Mouse (Mus musculus) heart, embryonic 12.5 days (tissue): Measurements from ENCODE around the gene Atoh7. TPM values are rescaled to one million over a fixed set of nuclear protein-coding genes. Genes with fewer than 3 reads are reported as not detected.

Experiments
- ATAC-seq: fragments of 200-750 bp; cut with Nextera tagmentation; 2 replicates; pipeline ENCODE4 v1.8.0; 2017; ENCODE audit warnings: moderate TSS enrichment, moderate library complexity; ENCODE audit not compliant: insufficient number of reproducible peaks, low FRiP score
- H3K27ac ChIP-seq: fragments of 300-500 bp; sonication (generic); 2 replicates; pipeline ENCODE4 v1.5.1; 2016; ENCODE audit warnings: mild to moderate bottlenecking, moderate library complexity; ENCODE audit not compliant: poor library complexity, severe bottlenecking
- H3K27me3 ChIP-seq: fragments of 300-500 bp; sonication (generic); replicated peaks from 2 replicates; pipeline ENCODE4 v1.6.1; 2016; ENCODE audit warnings: mild to moderate bottlenecking, moderate library complexity
- H3K36me3 ChIP-seq: fragments of 300-500 bp; sonication (generic); 2 replicates; pipeline ENCODE4 v1.6.1; 2016; ENCODE audit warnings: mild to moderate bottlenecking, moderate library complexity
- H3K4me1 ChIP-seq: fragments of 300-500 bp; sonication (generic); replicated peaks from 2 replicates; pipeline ENCODE4 v1.6.1; 2016; ENCODE audit warnings: mild to moderate bottlenecking
- H3K4me2 ChIP-seq: fragments of 300-500 bp; sonication (generic); 2 replicates; pipeline ENCODE4 v1.6.1; 2016; ENCODE audit warnings: mild to moderate bottlenecking, moderate library complexity
- H3K4me3 ChIP-seq: fragments of 300-500 bp; sonication (generic); 2 replicates; pipeline ENCODE4 v1.5.1; 2016; ENCODE audit warnings: mild to moderate bottlenecking
- H3K9ac ChIP-seq: fragments of 300-500 bp; sonication (generic); 2 replicates; pipeline ENCODE4 v1.6.1; 2016; ENCODE audit warnings: mild to moderate bottlenecking, moderate library complexity
- H3K9me3 ChIP-seq: fragments of 300-500 bp; sonication (generic); replicated peaks from 2 replicates; pipeline ENCODE4 v1.6.1; 2016; ENCODE audit warnings: mild to moderate bottlenecking, moderate library complexity
- WGBS: fragments of 180-500 bp; shearing (Covaris S2); methylation state at CpG from one replicate; pipeline ENCODE4 v1.1.7; 2016; 5-methylcytosine and 5-hydroxymethylcytosine counted together
- polyA plus RNA-seq: library from polyadenylated mRNA; unstranded; fragments of >200 nt; fragmentation: Nextera tagmentation; extraction: Ambion mirVana; gene quantifications from 2 replicates; pipeline ENCODE4 v1.2.1, GENCODE M21; 2016

Atoh7 gene
- polyA plus RNA-seq, 1 experiment from 2014 or later, result not detected

GRCm38 (mm10) chr10:63099941-63100562 is 601 bp downstream of the Atoh7 start:
- WGBS, result under 1% methylated on average over 62 of the region's 62 CpGs
- no peaks in the 10 kb centered on the region for H3K36me3 ChIP-seq
- peaks cover 59% of the 10 kb centered on the region for H3K27me3 ChIP-seq
- peak; percentile 69 for ATAC-seq
- H3K4me1 ChIP-seq, result peaks cover 13% of the 10 kb centered on the region; the same call in 1 of the 2 replicates
- H3K9me3 ChIP-seq, result peaks cover 3% of the 10 kb centered on the region; the same call in 1 of the 2 replicates
- H3K9ac ChIP-seq, result peak overlapping the region; percentile 80
- H3K4me3 ChIP-seq, result peak overlapping the region; percentile 66
- peak overlapping the region; percentile 98 for H3K4me2 ChIP-seq
- H3K27ac ChIP-seq, result no peak overlapping the region

- peaks cover 58% of the 10 kb centered on the region for H3K27me3 ChIP-seq
- H3K4me2 ChIP-seq, result peak overlapping the region; percentile 98
- no peaks in the 10 kb centered on the region for H3K36me3 ChIP-seq
- WGBS, result 23% methylated on average over 9 of the region's 9 CpGs
- H3K27ac ChIP-seq, result no peak overlapping the region
- H3K4me1 ChIP-seq, result peaks cover 13% of the 10 kb centered on the region; the same call in 1 of the 2 replicates
- H3K9ac ChIP-seq, result peak overlapping the region; percentile 80
- peaks cover 3% of the 10 kb centered on the region; the same call in 1 of the 2 replicates for H3K9me3 ChIP-seq
- peak overlapping the region; percentile 66 for H3K4me3 ChIP-seq
- no peak for ATAC-seq
Observed at GRCm38 (mm10) chr10:63100657-63101056, 1.2 kb downstream of the Atoh7 start.

GRCm38 (mm10) chr10:63113027-63113604 is 13.7 kb downstream of the Atoh7 start:
- 56% methylated on average over 5 of the region's 5 CpGs for WGBS

GRCm38 (mm10) chr10:63113716-63114360 is 14.4 kb downstream of the Atoh7 start:
- no peaks in the 10 kb centered on the region for H3K4me1 ChIP-seq
- no peak overlapping the region for H3K4me2 ChIP-seq
- no peak overlapping the region for H3K27ac ChIP-seq
- H3K9ac ChIP-seq, result no peak overlapping the region
- WGBS, result 81% methylated on average over 6 of the region's 6 CpGs
- peaks cover 6% of the 10 kb centered on the region for H3K9me3 ChIP-seq
- ATAC-seq, result no peak
- peaks cover 3% of the 10 kb centered on the region for H3K36me3 ChIP-seq
- no peaks in the 10 kb centered on the region for H3K27me3 ChIP-seq
- H3K4me3 ChIP-seq, result no peak overlapping the region

More at GRCm38 (mm10) chr10:63113027-63113604, 13.7 kb downstream of the Atoh7 start:
- Histone ChIP-seq H3K27me3 (no peaks in the 10 kb centered on the region), H3K4me3 (no peak overlapping the region), H3K4me2 (no peak overlapping the region), H3K27ac (no peak overlapping the region), H3K36me3 (peaks cover 3% of the 10 kb centered on the region), H3K9ac (no peak overlapping the region), H3K4me1 (no peaks in the 10 kb centered on the region), H3K9me3 (peaks cover 6% of the 10 kb centered on the region)
- no peak for ATAC-seq

GRCm38 (mm10) chr10:63115881-63116280 is 16.4 kb downstream of the Atoh7 start:
- Histone ChIP-seq H3K9ac (no peak overlapping the region), H3K27ac (no peak overlapping the region), H3K9me3 (peaks cover 6% of the 10 kb centered on the region), H3K27me3 (no peaks in the 10 kb centered on the region), H3K4me2 (no peak overlapping the region), H3K36me3 (peaks cover 3% of the 10 kb centered on the region), H3K4me3 (no peak overlapping the region), H3K4me1 (no peaks in the 10 kb centered on the region)
- ATAC-seq, result no peak
- WGBS, result 82% methylated on average over 15 of the region's 15 CpGs

GRCm38 (mm10) chr10:63116376-63116775 is 16.9 kb downstream of the Atoh7 start:
- no peak overlapping the region for H3K4me2 ChIP-seq
- no peak for ATAC-seq
- no peaks in the 10 kb centered on the region for H3K27me3 ChIP-seq
- H3K4me3 ChIP-seq, result no peak overlapping the region
- H3K9ac ChIP-seq, result no peak overlapping the region
- H3K36me3 ChIP-seq, result peaks cover 6% of the 10 kb centered on the region
- H3K9me3 ChIP-seq, result peaks cover 6% of the 10 kb centered on the region
- no peaks in the 10 kb centered on the region for H3K4me1 ChIP-seq
- no peak overlapping the region for H3K27ac ChIP-seq
- WGBS, result 88% methylated on average over 9 of the region's 9 CpGs

GRCm38 (mm10) chr10:63117583-63117982 is 18.1 kb downstream of the Atoh7 start:
- no peak overlapping the region for H3K27ac ChIP-seq
- 88% methylated on average over 8 of the region's 8 CpGs for WGBS
- peaks cover 6% of the 10 kb centered on the region for H3K9me3 ChIP-seq
- H3K4me3 ChIP-seq, result no peak overlapping the region
- H3K4me1 ChIP-seq, result no peaks in the 10 kb centered on the region
- no peak for ATAC-seq
- peaks cover 6% of the 10 kb centered on the region for H3K36me3 ChIP-seq
- H3K9ac ChIP-seq, result no peak overlapping the region
- H3K4me2 ChIP-seq, result no peak overlapping the region
- no peaks in the 10 kb centered on the region for H3K27me3 ChIP-seq

- no peak overlapping the region for H3K27ac ChIP-seq
- peaks cover 6% of the 10 kb centered on the region for H3K36me3 ChIP-seq
- ATAC-seq, result no peak
Observed at GRCm38 (mm10) chr10:63119916-63120315, 20.5 kb downstream of the Atoh7 start.

GRCm38 (mm10) chr10:63121961-63122360 is 22.5 kb downstream of the Atoh7 start:
- no peak for ATAC-seq
- Histone ChIP-seq H3K4me2 (no peak overlapping the region), H3K9ac (no peak overlapping the region), H3K4me3 (no peak overlapping the region), H3K9me3 (peaks cover 6% of the 10 kb centered on the region), H3K27ac (no peak overlapping the region), H3K4me1 (no peaks in the 10 kb centered on the region), H3K27me3 (no peaks in the 10 kb centered on the region), H3K36me3 (peaks cover 8% of the 10 kb centered on the region)
- 77% methylated on average over 14 of the region's 14 CpGs for WGBS

More at GRCm38 (mm10) chr10:63119916-63120315, 20.5 kb downstream of the Atoh7 start:
- Histone ChIP-seq H3K27me3 (no peaks in the 10 kb centered on the region), H3K4me1 (no peaks in the 10 kb centered on the region), H3K4me3 (no peak overlapping the region), H3K9ac (no peak overlapping the region), H3K9me3 (peaks cover 6% of the 10 kb centered on the region), H3K4me2 (no peak overlapping the region)
- 70% methylated on average over 14 of the region's 14 CpGs for WGBS

GRCm38 (mm10) chr10:63122516-63122915 is 23.1 kb downstream of the Atoh7 start:
- Histone ChIP-seq H3K4me3 (no peak overlapping the region), H3K9me3 (peaks cover 2% of the 10 kb centered on the region), H3K9ac (no peak overlapping the region), H3K4me1 (no peaks in the 10 kb centered on the region), H3K4me2 (no peak overlapping the region), H3K27me3 (no peaks in the 10 kb centered on the region), H3K27ac (no peak overlapping the region), H3K36me3 (peaks cover 9% of the 10 kb centered on the region)
- no peak for ATAC-seq
- WGBS, result 33% methylated on average over 8 of the region's 8 CpGs

GRCm38 (mm10) chr10:63123141-63123540 is 23.7 kb downstream of the Atoh7 start:
- no peak overlapping the region for H3K4me3 ChIP-seq
- no peaks in the 10 kb centered on the region for H3K27me3 ChIP-seq
- no peak for ATAC-seq
- 76% methylated on average over 8 of the region's 8 CpGs for WGBS
- no peak overlapping the region for H3K27ac ChIP-seq
- peaks cover 7% of the 10 kb centered on the region; the same call in 1 of the 2 replicates for H3K36me3 ChIP-seq
- H3K9me3 ChIP-seq, result no peaks in the 10 kb centered on the region
- peaks cover 3% of the 10 kb centered on the region for H3K4me1 ChIP-seq
- no peak overlapping the region for H3K9ac ChIP-seq
- no peak overlapping the region for H3K4me2 ChIP-seq
